Mouse (Mus musculus) ES-E14 (cell line): ENCODE results near the gene Homer2.

ENCODE experiments used
- CHD2 ChIP-seq: IDR thresholded peaks from 2 replicates; pipeline ENCODE4 v1.6.1; 2014; ENCODE audit warnings: mild to moderate bottlenecking, low read depth, low read length, inconsistent platforms
- HCFC1 ChIP-seq: IDR thresholded peaks from 2 replicates; pipeline ENCODE4 v1.6.1; 2012; ENCODE audit warnings: low read length, inconsistent platforms, borderline replicate concordance; ENCODE audit not compliant: insufficient read depth
- MAFK ChIP-seq: IDR thresholded peaks from 2 replicates; pipeline ENCODE4 v1.6.1; 2014; ENCODE audit warnings: mild to moderate bottlenecking, low read depth, low read length, inconsistent platforms; ENCODE audit not compliant: insufficient read depth
- ZC3H11A ChIP-seq: IDR thresholded peaks from 2 replicates; pipeline ENCODE4 v1.6.1; 2012; ENCODE audit warnings: low read depth, mild to moderate bottlenecking, inconsistent platforms, low read length, borderline replicate concordance
- ZNF384 ChIP-seq: IDR thresholded peaks from 2 replicates; pipeline ENCODE4 v1.6.1; 2012; ENCODE audit warnings: low read depth, low read length, inconsistent platforms

DNA sequence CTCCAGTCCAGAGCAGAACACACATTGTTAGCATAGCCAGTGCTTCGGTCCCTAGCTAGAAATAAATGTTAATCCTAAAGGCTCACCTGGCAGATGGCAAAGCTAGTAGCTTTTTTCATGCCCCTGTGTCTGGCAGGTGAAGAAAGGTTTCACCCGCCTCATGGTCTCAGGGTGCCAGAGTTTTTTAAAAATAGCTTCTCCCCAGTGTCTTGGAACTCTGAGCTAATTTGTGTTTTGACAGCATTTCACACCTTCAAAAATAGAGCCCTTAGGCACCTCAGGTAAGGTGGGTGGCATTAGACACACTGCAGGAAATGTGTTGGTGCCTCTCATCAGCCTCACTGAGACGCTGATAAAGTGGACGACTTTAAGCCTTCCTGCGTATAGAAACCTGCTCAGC, 112.3 kb downstream of the Homer2 start:
- no peak for TF ChIP-seq CHD2
- no peak for TF ChIP-seq ZNF384
- no peak for TF ChIP-seq MAFK
- no peak for TF ChIP-seq HCFC1
- no peak for TF ChIP-seq ZC3H11A
